Mouse (Mus musculus) CH12.LX (cell line): Measurements from ENCODE around the gene Higd1a. TPM values are rescaled to one million over a fixed set of nuclear protein-coding genes. Genes with fewer than 3 reads are reported as not detected.

Experiments
- DNase-seq: peaks from one replicate; pipeline ENCODE4 v3.0.0-alpha.2; 2013; ENCODE audit errors: extremely low read depth
- H3K27ac ChIP-seq: 2 replicates; pipeline ENCODE4 v1.5.1; 2012; ENCODE audit warnings: low read depth, mild to moderate bottlenecking, control low read depth, moderate library complexity; ENCODE audit not compliant: insufficient read depth
- H3K27me3 ChIP-seq: replicated peaks from 2 replicates; pipeline ENCODE3; 2012; ENCODE audit warnings: inconsistent platforms
- H3K36me3 ChIP-seq, 2 experiments: replicated peaks in 1 of 2; 2 replicates each; pipeline versions ENCODE3 to v1.6.1; 2012; ENCODE audit warnings: inconsistent platforms in 1 of 2, low read length in 1 of 2, mild to moderate bottlenecking in 1 of 2, mixed read lengths in 1 of 2, moderate library complexity in 1 of 2; ENCODE audit not compliant: control insufficient read depth in 1 of 2, insufficient read depth in 1 of 2
- H3K4me1 ChIP-seq, 2 experiments: 2 replicates each; pipeline ENCODE4 v1.6.1; 2012; ENCODE audit warnings: inconsistent platforms in 1 of 2, moderate library complexity in 1 of 2; ENCODE audit not compliant: insufficient read depth in 2 of 2, control insufficient read depth in 1 of 2
- H3K4me2 ChIP-seq: 2 replicates; pipeline ENCODE4 v1.6.1; 2012; ENCODE audit warnings: low read depth, mild to moderate bottlenecking, control low read depth; ENCODE audit not compliant: poor library complexity, insufficient read depth, severe bottlenecking
- H3K4me3 ChIP-seq, 3 experiments: fragments of 150-350 bp in 1 of 3; sonication (generic) in 1 of 3; replicated peaks in 1 of 3; 2 replicates each; pipeline versions ENCODE3 to v1.5.1; 2011 to 2012; ENCODE audit warnings: low read depth in 2 of 3, low read length in 2 of 3, mild to moderate bottlenecking in 2 of 3, moderate library complexity in 2 of 3, control low read depth in 1 of 3, improper control_type of control experiment in 1 of 3, inconsistent platforms in 1 of 3, mixed read lengths in 1 of 3; ENCODE audit not compliant: poor library complexity in 1 of 3
- H3K79me2 ChIP-seq: replicated peaks from 2 replicates; pipeline ENCODE4 v1.6.1; 2012; ENCODE audit warnings: mild to moderate bottlenecking, moderate library complexity; ENCODE audit not compliant: control insufficient read depth, poor library complexity, insufficient read depth, severe bottlenecking; ENCODE audit errors: extremely low read depth
- H3K9ac ChIP-seq: 2 replicates; pipeline ENCODE4 v1.6.1; 2012; ENCODE audit warnings: low read depth, mild to moderate bottlenecking, control low read depth, moderate library complexity; ENCODE audit not compliant: insufficient read depth
- H3K9me3 ChIP-seq: replicated peaks from 2 replicates; pipeline ENCODE3; 2012; ENCODE audit warnings: low read length, inconsistent platforms, mixed read lengths
- CHD2 ChIP-seq: IDR thresholded peaks from 2 replicates; pipeline ENCODE4 v1.6.1; 2011; ENCODE audit warnings: low read length, improper control_type of control experiment
- CTCF ChIP-seq, 2 experiments: IDR thresholded peaks in 1 of 2; conservative IDR thresholded peaks in 1 of 2; 2 replicates each; pipeline ENCODE4 v1.5.1; 2011 to 2012; ENCODE audit warnings: low read depth in 2 of 2, low read length in 2 of 2, improper control_type of control experiment in 1 of 2, inconsistent platforms in 1 of 2, mild to moderate bottlenecking in 1 of 2, moderate library complexity in 1 of 2
- E2F4 ChIP-seq: IDR thresholded peaks from 2 replicates; pipeline ENCODE4 v1.6.1; 2011; ENCODE audit warnings: low read depth, low read length, improper control_type of control experiment; ENCODE audit not compliant: insufficient replicate concordance
- ELF1 ChIP-seq: IDR thresholded peaks from 2 replicates; pipeline ENCODE4 v1.6.1; 2014; ENCODE audit warnings: low read depth, mild to moderate bottlenecking, inconsistent platforms, low read length, improper control_type of control experiment
- EP300 ChIP-seq: IDR thresholded peaks from 2 replicates; pipeline ENCODE4 v1.6.1; 2011; ENCODE audit warnings: low read length, improper control_type of control experiment
- IRF4 ChIP-seq: IDR thresholded peaks from 2 replicates; pipeline ENCODE4 v1.6.1; 2014; ENCODE audit warnings: low read depth, mild to moderate bottlenecking, inconsistent platforms, low read length, improper control_type of control experiment
- JUN ChIP-seq: IDR thresholded peaks from 2 replicates; pipeline ENCODE4 v1.6.1; 2011; ENCODE audit warnings: low read depth, mild to moderate bottlenecking, low read length, improper control_type of control experiment, moderate library complexity; ENCODE audit not compliant: insufficient read depth
- JUND ChIP-seq: conservative IDR thresholded peaks from 2 replicates; pipeline ENCODE4 v1.6.1; 2011; ENCODE audit warnings: low read depth, low read length, improper control_type of control experiment
- MAZ ChIP-seq: IDR thresholded peaks from 2 replicates; pipeline ENCODE4 v1.6.1; 2012; ENCODE audit warnings: low read depth, mild to moderate bottlenecking, inconsistent platforms, low read length, improper control_type of control experiment, moderate library complexity
- MXI1 ChIP-seq: IDR thresholded peaks from 2 replicates; pipeline ENCODE4 v1.6.1; 2011; ENCODE audit warnings: mild to moderate bottlenecking, low read depth, low read length, improper control_type of control experiment
- MYC ChIP-seq: IDR thresholded peaks from 2 replicates; pipeline ENCODE4 v1.6.1; 2011; ENCODE audit warnings: low read depth, mild to moderate bottlenecking, improper control_type of control experiment, low read length
- NRF1 ChIP-seq: IDR thresholded peaks from 2 replicates; pipeline ENCODE4 v1.6.1; 2014; ENCODE audit warnings: low read depth, mild to moderate bottlenecking, inconsistent platforms, low read length, improper control_type of control experiment, moderate library complexity
- POLR2AphosphoS2 ChIP-seq: IDR thresholded peaks from 2 replicates; pipeline ENCODE4 v1.6.1; 2011; ENCODE audit warnings: low read depth, low read length, improper control_type of control experiment
- RAD21 ChIP-seq: IDR thresholded peaks from 2 replicates; pipeline ENCODE4 v1.6.1; 2011; ENCODE audit warnings: low read depth, mild to moderate bottlenecking, low read length, improper control_type of control experiment, moderate library complexity
- RCOR1 ChIP-seq: conservative IDR thresholded peaks from 2 replicates; pipeline ENCODE4 v1.6.1; 2012; ENCODE audit warnings: low read depth, mild to moderate bottlenecking, inconsistent platforms, low read length, improper control_type of control experiment
- SMC3 ChIP-seq: IDR thresholded peaks from 2 replicates; pipeline ENCODE4 v1.6.1; 2011; ENCODE audit warnings: low read depth, low read length, improper control_type of control experiment
- UBTF ChIP-seq: IDR thresholded peaks from 2 replicates; pipeline ENCODE4 v1.6.1; 2012; ENCODE audit warnings: low read depth, mild to moderate bottlenecking, inconsistent platforms, low read length, improper control_type of control experiment, moderate library complexity
- USF1 ChIP-seq: IDR thresholded peaks from 2 replicates; pipeline ENCODE4 v1.6.1; 2014; ENCODE audit warnings: low read depth, mild to moderate bottlenecking, inconsistent platforms, low read length, improper control_type of control experiment
- USF2 ChIP-seq: conservative IDR thresholded peaks from 2 replicates; pipeline ENCODE4 v1.6.1; 2011; ENCODE audit warnings: low read depth, low read length, improper control_type of control experiment
- ZKSCAN1 ChIP-seq: IDR thresholded peaks from 2 replicates; pipeline ENCODE4 v1.6.1; 2012; ENCODE audit warnings: low read depth, inconsistent platforms, low read length, improper control_type of control experiment, borderline replicate concordance
- ZMIZ1 ChIP-seq: IDR thresholded peaks from 2 replicates; pipeline ENCODE4 v1.6.1; 2012; ENCODE audit warnings: low read depth, mild to moderate bottlenecking, inconsistent platforms, low read length, improper control_type of control experiment
- dilution Hi-C: fragments of 300-500 bp; cut with MboI; formaldehyde crosslinking; loops from 2 replicates; pipeline ENCODE4 v1.14.3; 2020; ENCODE audit warnings: low sequenced_read_pairs; ENCODE audit not compliant: extremely low pct_unique_long_range_greater_than_20kb, extremely low pct_ligation_motif_present
- in situ Hi-C: fragments of 300-500 bp; cut with MboI; formaldehyde crosslinking; loops from 3 replicates; pipeline ENCODE4 v1.14.3; 2019; ENCODE audit warnings: low sequenced_read_pairs, low pct_ligation_motif_present, low pct_unique_long_range_greater_than_20kb, mixed read lengths
- polyA plus RNA-seq: library from polyadenylated mRNA; unstranded; fragments of >175 nt; gene quantifications from 2 replicates; pipeline ENCODE4 v1.2.1, GENCODE M21; 2012; ENCODE audit warnings: low read depth; ENCODE audit not compliant: insufficient read length
- total RNA-seq, 2 experiments: library from RNA; depleted of rRNA; stranded (reverse); fragments of 300-350 nt in 1 of 2; fragments of >200 nt in 1 of 2; gene quantifications; 2 replicates each; pipeline ENCODE4 v1.2.3; 2012 to 2014

Higd1a gene
- total and polyA plus RNA-seq, 3 experiments = 75.4 to 132 (median 93.2) TPM

GRCm38 (mm10) chr9:121833825-121834224 lies 24.3 kb downstream of the Higd1a start (continued):
- no peak for TF ChIP-seq CHD2
- TF ChIP-seq POLR2AphosphoS2 = no peak
- no peak for TF ChIP-seq USF1
- no peak for TF ChIP-seq UBTF
- TF ChIP-seq IRF4 = no peak
- no peak for TF ChIP-seq E2F4
- TF ChIP-seq ZMIZ1 = no peak
- TF ChIP-seq MAZ = no peak

- Histone ChIP-seq H3K4me2 (no peak overlapping the region), H3K9ac (no peak overlapping the region), H3K27ac (no peak overlapping the region), H3K36me3 (no peaks in the 10 kb centered on the region), H3K27me3 (peaks cover 15% of the 10 kb centered on the region), H3K4me1 (peaks cover 0 to 3% of the 10 kb centered on the region in 2 experiments; a peak in 2 of 4 replicates)
- in situ Hi-C loops = loop anchor here (5.0 to 25.0 kb wide), 2 partner anchors 151 to 344 kb away; partner anchors contain the start of gene Cck
- peak; percentile 74 for DNase-seq
- TF ChIP-seq RCOR1 (no peak), CTCF (conservative IDR thresholded peaks at IDR 0.05 in 1 of 2, IDR thresholded peaks at IDR 0.05 in 1 of 2; ENCODE audit: low read depth in 2 of 2, low read length in 2 of 2) (peak; percentile 86 to 91), RAD21 (peak; percentile 79), SMC3 (peak; percentile 73), MYC (peak; percentile 33; the same call in 1 of the 2 replicates), JUN (no peak), ELF1 (no peak)
- TF ChIP-seq, all 38 proteins: peak for 4
- Histone ChIP-seq H3K9me3 (peaks cover 6% of the 10 kb centered on the region), H3K4me3 (no peak overlapping the region), H3K79me2 (no peaks in the 10 kb centered on the region)
- dilution Hi-C loops = no loop called here
Measured at GRCm38 (mm10) chr9:121830956-121831293, 27.2 kb downstream of the Higd1a start.

- Histone ChIP-seq H3K4me1 (peaks cover 0 to 3% of the 10 kb centered on the region in 2 experiments; a peak in 2 of 4 replicates), H3K9me3 (peaks cover under 1% of the 10 kb centered on the region), H3K79me2 (no peaks in the 10 kb centered on the region), H3K27ac (no peak overlapping the region), H3K4me2 (no peak overlapping the region), H3K27me3 (peaks cover 15% of the 10 kb centered on the region), H3K4me3 (no peak overlapping the region), H3K9ac (no peak overlapping the region), H3K36me3 (no peaks in the 10 kb centered on the region)
- TF ChIP-seq MAZ (peak; percentile 62; the same call in 1 of the 2 replicates), EP300 (no peak), USF1 (no peak), NRF1 (no peak), MXI1 (no peak), SMC3 (peak; percentile 62), CTCF (conservative IDR thresholded peaks at IDR 0.05 in 1 of 2, IDR thresholded peaks at IDR 0.05 in 1 of 2; ENCODE audit: low read depth in 2 of 2, low read length in 2 of 2) (peak; percentile 45 to 75; a peak in 3 of 4 replicates), JUND (no peak), USF2 (no peak), RAD21 (peak; percentile 53), ZKSCAN1 (no peak), UBTF (no peak)
- peak; percentile 24 for DNase-seq
- in situ Hi-C loops = loop anchor here (5.0 to 25.0 kb wide), 2 partner anchors 152 to 343 kb away; partner anchors contain the start of gene Cck
- dilution Hi-C loops = no loop called here
Measured at GRCm38 (mm10) chr9:121830243-121830955, 27.8 kb downstream of the Higd1a start.
